In genomic region chr5:101847323-101847722, GRCm38 (mm10) we compare ENCODE assay signal across 16 mouse cellular contexts.
"Had no signal": no experiment of that assay in that cellular context is flagged by ENCODE, and none has a peak within 500 bp of the region (broad histone marks: within the 10 kb centered on the region; RNA-seq: fewer than 3 reads in every experiment).

No protein-coding gene starts in this region.

- H3K27ac ChIP-seq: limb, embryonic 15.5 days; liver, embryonic 12.5 days; midbrain, embryonic 10.5 days; neural tube, embryonic 12.5 days; stomach, embryonic 15.5 days had no signal

- H3K27me3 ChIP-seq: limb, embryonic 15.5 days; liver, embryonic 12.5 days; neural tube, embryonic 12.5 days; stomach, embryonic 15.5 days had no signal

- H3K4me2 ChIP-seq: limb, embryonic 15.5 days; liver, embryonic 12.5 days; lung, embryonic 14.5 days; neural tube, embryonic 12.5 days; stomach, embryonic 15.5 days had no signal

- H3K9me3 ChIP-seq: limb, embryonic 15.5 days; liver, embryonic 12.5 days; midbrain, embryonic 10.5 days; neural tube, embryonic 12.5 days; stomach, embryonic 15.5 days had no signal

- H3K4me1 ChIP-seq: limb, embryonic 15.5 days; midbrain, embryonic 10.5 days; neural tube, embryonic 12.5 days; stomach, embryonic 15.5 days had no signal

- H3K9ac ChIP-seq: limb, embryonic 15.5 days; liver, embryonic 12.5 days; lung, embryonic 14.5 days; neural tube, embryonic 12.5 days; stomach, embryonic 15.5 days had no signal

- H3K4me3 ChIP-seq: limb, embryonic 15.5 days; liver, embryonic 12.5 days; midbrain, embryonic 10.5 days; neural tube, embryonic 12.5 days; stomach, embryonic 15.5 days had no signal

- DNase-seq: kidney, adult 2 months; kidney, postnatal 25 days; layer of hippocampus, adult 9-11 months; layer of hippocampus, postnatal 36 days; lung, embryonic 14.5 days; lung, postnatal 10 days; lung, postnatal 4 days; midbrain, embryonic 14.5 days; right cerebral cortex, postnatal 14 days; thymus, adult 2 months; thymus, postnatal 25 days had no signal
